Mouse (Mus musculus) spleen, adult 10 weeks (tissue): ENCODE data around the gene Zw10. TPM values are rescaled to one million over a fixed set of nuclear protein-coding genes. Genes with fewer than 3 reads are reported as not detected.

Experiments
- polyA plus RNA-seq: library from polyadenylated mRNA; stranded (reverse); fragments of 350-450 nt; fragmentation: Illumina TruSeq; extraction: RNeasy Lipid Tissue Mini Kit (QIAGEN cat#74804); gene quantifications from one replicate; pipeline ENCODE4 v1.2.3, GENCODE M21; 2015; ENCODE audit warnings: low replicate concordance; ENCODE audit not compliant: insufficient read depth

Zw10 gene
- polyA plus RNA-seq, result 45.4 TPM

DNA sequence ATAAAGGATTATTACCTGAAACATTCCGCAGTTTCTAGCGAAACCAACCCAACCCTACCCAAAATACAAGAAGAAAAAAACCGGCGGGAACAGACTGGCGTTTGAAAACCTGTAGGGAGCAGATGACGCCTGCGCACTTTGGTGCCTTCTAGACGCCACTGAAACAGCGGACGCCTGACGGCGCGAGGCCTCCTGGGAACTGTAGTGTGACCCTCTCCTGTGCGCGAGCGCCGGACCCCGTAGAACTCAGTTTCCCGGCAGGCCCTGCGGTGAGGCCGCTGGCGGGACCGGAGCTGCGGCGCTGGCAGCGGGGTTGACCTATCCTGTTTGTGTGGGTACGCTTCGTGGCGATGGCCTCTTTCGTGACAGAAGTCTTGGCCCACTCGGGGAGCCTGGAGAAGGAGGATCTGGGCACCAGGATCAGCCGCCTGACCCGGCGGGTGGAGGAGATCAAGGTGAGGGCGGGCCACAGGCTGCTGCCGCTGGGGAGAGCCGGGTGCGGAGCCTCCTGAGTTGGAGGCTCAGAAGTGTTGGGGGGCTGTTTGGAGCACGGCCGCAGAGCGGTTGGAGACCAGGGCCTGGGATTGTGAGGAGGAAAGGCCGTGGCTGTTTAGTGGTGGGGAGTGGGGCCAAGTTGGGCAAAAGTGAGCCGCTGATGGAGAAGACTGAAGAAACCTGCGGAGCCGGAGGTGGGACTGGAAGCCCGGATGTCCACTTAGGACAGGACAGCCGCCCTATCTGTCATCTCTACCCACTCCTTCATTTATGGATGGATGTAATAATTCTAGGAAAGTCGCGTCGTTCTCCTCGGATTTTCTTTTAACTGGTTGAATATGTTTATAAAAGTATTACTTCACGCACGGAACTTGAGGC is at the start of gene Zw10:
Gene Zw10, plus strand, starts transcription at position 281 of the 873 bp plus-strand sequence.

DNA sequence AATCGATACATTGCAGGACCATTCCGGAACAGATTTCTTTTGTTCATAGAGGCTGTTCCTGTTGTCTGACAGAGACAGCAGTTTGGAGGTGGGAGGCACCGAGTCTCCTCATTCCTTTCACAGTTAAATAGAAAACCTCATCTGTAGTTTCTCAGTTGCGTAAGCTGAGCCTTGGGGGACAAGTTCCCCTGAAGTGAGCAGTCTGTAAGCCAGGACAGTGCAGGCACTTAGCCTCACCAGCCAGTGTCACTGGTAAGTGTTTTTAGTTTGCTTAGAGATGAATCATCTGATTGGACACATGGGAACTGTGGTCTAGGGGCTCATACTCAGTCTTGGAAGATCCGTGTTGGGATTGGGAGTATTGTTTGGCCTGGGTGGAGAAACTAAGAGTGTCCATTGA is 25.7 kb downstream of the Zw10 start, which contains the start of gene Tmprss5:
Gene Tmprss5, plus strand, starts transcription at position 154 of the 400 bp plus-strand sequence.

Other genes starting within 250 kb of the Zw10 start
- 0.93 TPM for gene Zbtb16, start 219.4 kb upstream of the Zw10 start, polyA plus RNA-seq
- gene Htr3a, start 144.5 kb upstream of the Zw10 start, polyA plus RNA-seq, result not detected
- gene Htr3b, start 90.6 kb upstream of the Zw10 start, polyA plus RNA-seq, result not detected
- gene Usp28, start 70.2 kb upstream of the Zw10 start, polyA plus RNA-seq, result 30.7 TPM
- gene Tmprss5, start 25.6 kb downstream of the Zw10 start, polyA plus RNA-seq, result 0.23 TPM
- not detected for gene Gm4894, start 194.9 kb downstream of the Zw10 start, polyA plus RNA-seq